Mouse (Mus musculus): ENCODE data around the gene Fuk. TPM values are rescaled to one million over a fixed set of nuclear protein-coding genes. Genes with fewer than 3 reads are reported as not detected.
"Not testable (repeated sequence)": the region's sequence is repeated elsewhere in the genome, so short reads cannot be mapped to it uniquely, and the experiment has no call there.

The Fuk gene
- polyA plus RNA-seq, 1 experiment = not detected

DNA sequence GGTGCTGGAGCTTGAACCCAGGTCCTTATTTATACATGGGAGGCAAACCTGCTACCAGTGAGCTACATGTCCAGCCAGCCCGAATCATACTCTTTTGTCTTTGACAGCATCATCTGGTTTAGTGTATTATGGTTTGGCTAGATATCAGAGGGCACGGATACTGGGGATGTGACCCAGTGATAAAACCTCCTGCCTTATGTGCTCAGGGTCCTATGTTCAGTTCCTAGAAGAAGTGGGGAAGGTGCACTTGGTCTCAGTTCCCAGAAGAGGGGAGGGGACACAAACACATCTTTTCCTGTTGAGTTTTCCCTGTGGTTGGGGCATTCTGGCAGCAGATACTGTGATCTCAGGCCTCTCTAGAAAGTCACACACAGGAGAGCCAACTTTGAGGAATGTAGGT is 31.0 kb upstream of the Fuk start:
- TF ChIP-seq POLR2A (IDR thresholded peaks at IDR 0.05; ENCODE audit: insufficient read depth, low read depth, low read length) = no peak
- TF ChIP-seq CTCF (IDR thresholded peaks at IDR 0.05; ENCODE audit: insufficient read depth, low read depth, low read length) = no peak
- peaks cover 16% of the 10 kb centered on the region for H3K4me1 ChIP-seq (ENCODE audit: control insufficient read depth, insufficient read depth, low read length)
- WGBS = 93% methylated on average over 2 of the region's 2 CpGs
- H3K27ac ChIP-seq (ENCODE audit: insufficient read depth, low read depth, low read length) = no peak overlapping the region
- no peak overlapping the region for H3K4me3 ChIP-seq (ENCODE audit: insufficient read depth, low read depth, low read length)

DNA sequence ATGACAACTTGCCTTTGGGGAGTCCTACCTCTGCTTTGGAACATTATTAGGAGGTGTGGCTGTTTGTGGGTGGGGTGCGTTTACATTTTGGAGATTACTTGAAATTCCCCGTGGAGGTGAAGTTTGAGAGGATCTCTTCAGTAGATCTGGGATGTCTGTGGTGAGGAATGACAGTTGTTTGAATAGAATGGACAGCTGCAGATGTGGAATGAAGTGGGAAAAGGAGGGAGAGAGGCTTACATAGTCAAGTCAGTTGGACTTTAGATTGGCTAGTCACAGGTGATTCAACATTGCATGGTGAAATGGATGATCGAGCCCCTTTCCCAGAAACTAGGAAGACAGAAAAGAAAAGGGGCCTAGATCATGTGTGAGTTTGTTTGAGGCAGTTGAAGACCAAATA is 30.2 kb upstream of the Fuk start:
- TF ChIP-seq POLR2A (IDR thresholded peaks at IDR 0.05; ENCODE audit: insufficient read depth, low read depth, low read length) (no peak), CTCF (IDR thresholded peaks at IDR 0.05; ENCODE audit: insufficient read depth, low read depth, low read length) (no peak)
- Histone ChIP-seq H3K27ac (ENCODE audit: insufficient read depth, low read depth, low read length) (no peak overlapping the region), H3K4me1 (ENCODE audit: control insufficient read depth, insufficient read depth, low read length) (peaks cover 20% of the 10 kb centered on the region), H3K4me3 (ENCODE audit: insufficient read depth, low read depth, low read length) (no peak overlapping the region)
- 86% methylated on average over 3 of the region's 3 CpGs for WGBS

DNA sequence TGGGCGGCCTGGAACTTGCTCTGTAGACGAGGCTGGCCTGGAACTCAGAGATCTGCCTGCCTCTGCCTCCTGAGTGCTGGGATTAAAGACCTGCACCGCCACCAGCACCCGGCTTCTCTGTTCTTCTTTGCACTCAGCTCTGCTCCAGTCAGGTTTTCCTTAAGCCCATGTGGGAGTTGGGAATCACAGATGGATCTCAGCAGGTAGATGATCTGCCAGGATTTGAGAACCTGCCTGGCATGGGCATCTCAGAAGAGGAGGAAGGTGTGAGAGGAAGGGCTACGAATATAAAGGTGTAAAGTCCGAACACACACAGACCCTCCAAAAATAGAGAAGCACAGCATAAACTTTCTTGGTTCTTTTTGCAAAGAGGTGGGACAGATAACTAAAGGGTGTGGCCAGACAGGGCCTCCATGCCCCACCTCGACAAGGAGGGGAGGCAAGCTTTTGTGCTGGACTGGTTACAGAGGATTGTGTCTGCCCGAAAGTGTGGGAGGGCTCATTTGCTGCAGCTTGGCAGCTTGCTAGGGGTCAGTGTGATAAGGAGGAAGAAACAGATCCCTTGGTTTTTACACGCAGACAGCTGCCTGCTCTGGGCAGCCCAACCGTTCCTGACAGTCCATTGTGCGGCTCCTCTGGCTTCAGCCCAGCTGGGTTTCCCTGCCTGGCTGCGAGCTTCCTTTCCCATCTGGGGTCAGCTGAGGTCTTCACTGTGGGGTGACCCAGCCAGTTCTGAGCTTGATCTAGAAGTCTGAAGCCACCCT is 29.1 kb upstream of the Fuk start:
- H3K4me1 ChIP-seq (ENCODE audit: control insufficient read depth, insufficient read depth, low read length) = peaks cover 18% of the 10 kb centered on the region
- H3K27ac ChIP-seq (ENCODE audit: insufficient read depth, low read depth, low read length) = no peak overlapping the region
- TF ChIP-seq CTCF (IDR thresholded peaks at IDR 0.05; ENCODE audit: insufficient read depth, low read depth, low read length) (no peak), POLR2A (IDR thresholded peaks at IDR 0.05; ENCODE audit: insufficient read depth, low read depth, low read length) (no peak)
- H3K4me3 ChIP-seq (ENCODE audit: insufficient read depth, low read depth, low read length) = no peak overlapping the region
- 67% methylated on average over 12 of the region's 12 CpGs for WGBS

DNA sequence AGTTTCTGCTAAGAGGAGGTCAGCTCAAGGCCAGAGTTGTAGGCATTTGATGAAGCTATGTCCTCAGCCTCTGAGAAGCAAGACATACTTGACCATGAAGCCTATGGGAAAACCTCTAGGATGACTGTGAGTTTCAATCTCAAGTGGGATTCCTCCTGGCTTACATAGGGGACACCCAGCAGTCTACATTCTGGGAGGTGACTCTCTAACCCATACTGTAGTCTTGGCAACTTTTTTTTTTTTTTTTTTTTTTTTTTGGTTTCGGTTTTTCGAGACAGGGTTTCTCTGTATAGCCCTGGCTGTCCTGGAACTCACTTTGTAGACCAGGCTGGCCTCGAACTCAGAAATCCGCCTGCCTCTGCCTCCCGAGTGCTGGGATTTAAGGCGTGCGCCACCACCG is 27.4 kb upstream of the Fuk start:
- H3K27ac ChIP-seq (ENCODE audit: insufficient read depth, low read depth, low read length); H3K4me3 ChIP-seq (ENCODE audit: insufficient read depth, low read depth, low read length): not testable (repeated sequence)
- WGBS = 96% methylated on average over 8 of the region's 8 CpGs
- peaks cover 18% of the 10 kb centered on the region for H3K4me1 ChIP-seq (ENCODE audit: control insufficient read depth, insufficient read depth, low read length)

DNA sequence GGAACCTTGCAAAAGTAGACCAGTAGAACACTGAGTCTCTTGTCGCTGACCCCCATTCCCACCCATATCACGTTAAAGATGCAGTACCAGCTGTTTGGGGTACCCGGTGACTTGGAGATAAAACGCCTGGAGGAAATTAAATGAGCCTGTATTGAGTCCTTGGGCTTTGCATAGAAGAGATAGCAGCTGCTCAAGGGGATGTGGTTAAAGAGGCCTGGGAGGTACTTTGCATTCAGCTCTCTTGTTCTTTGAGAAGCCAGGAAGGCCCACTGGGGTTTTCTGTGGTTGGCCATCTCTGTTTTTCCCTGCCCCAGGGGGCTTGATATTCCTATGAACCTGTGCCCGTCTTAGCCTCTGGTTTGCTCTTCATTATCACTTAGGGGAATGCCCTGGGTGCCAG is 26.8 kb upstream of the Fuk start:
- 73% methylated on average over 5 of the region's 5 CpGs for WGBS
- Histone ChIP-seq H3K4me3 (ENCODE audit: insufficient read depth, low read depth, low read length) (no peak overlapping the region), H3K27ac (ENCODE audit: insufficient read depth, low read depth, low read length) (no peak overlapping the region), H3K4me1 (ENCODE audit: control insufficient read depth, insufficient read depth, low read length) (peaks cover 18% of the 10 kb centered on the region)
- TF ChIP-seq POLR2A (IDR thresholded peaks at IDR 0.05; ENCODE audit: insufficient read depth, low read depth, low read length) (no peak), CTCF (IDR thresholded peaks at IDR 0.05; ENCODE audit: insufficient read depth, low read depth, low read length) (no peak)

DNA sequence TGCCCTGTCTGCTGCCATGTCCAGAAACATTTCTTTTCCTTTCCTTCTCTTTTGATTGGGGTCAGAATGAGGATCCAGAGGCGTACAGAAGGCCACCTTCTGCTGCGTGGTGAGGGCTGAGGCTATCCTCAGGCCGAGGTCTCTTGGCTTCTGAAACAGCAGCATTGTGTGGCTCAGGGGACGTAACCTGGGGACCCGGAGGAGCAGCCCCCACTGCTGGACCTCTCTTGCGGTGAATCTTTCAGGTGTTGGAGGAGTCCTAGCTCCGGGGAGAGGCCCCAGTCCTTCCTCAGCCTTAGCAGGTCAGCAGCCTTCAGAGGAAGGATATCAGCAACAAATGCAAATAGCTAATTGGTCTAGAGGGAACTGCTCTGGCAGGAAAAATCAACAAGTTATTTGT is 26.1 kb upstream of the Fuk start:
- Histone ChIP-seq H3K27ac (ENCODE audit: insufficient read depth, low read depth, low read length) (no peak overlapping the region), H3K4me3 (ENCODE audit: insufficient read depth, low read depth, low read length) (no peak overlapping the region), H3K4me1 (ENCODE audit: control insufficient read depth, insufficient read depth, low read length) (peaks cover 18% of the 10 kb centered on the region)
- WGBS = 89% methylated on average over 7 of the region's 7 CpGs
- TF ChIP-seq POLR2A (IDR thresholded peaks at IDR 0.05; ENCODE audit: insufficient read depth, low read depth, low read length) = no peak
- TF ChIP-seq CTCF (IDR thresholded peaks at IDR 0.05; ENCODE audit: insufficient read depth, low read depth, low read length) = no peak

DNA sequence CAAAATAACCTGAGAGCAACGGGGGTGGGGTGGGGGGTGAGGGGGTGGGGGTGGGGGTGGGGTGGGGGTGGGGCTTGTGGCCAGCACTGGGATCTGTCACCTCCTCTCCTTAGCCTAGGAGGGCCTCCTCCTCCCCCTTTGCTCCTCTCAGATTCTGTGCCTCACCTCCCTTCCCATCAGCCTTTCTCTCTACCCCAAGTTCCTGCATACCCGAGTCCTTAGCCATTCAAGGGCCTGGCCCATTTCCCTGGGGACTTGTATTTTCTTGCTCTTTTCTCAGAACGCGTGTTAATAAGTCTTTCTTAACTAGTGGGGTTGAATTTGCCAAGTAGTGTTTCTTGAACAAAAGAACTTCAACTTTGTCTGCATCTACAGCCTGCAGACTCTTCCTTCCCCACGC is 24.4 kb upstream of the Fuk start:
- H3K4me1 ChIP-seq (ENCODE audit: control insufficient read depth, insufficient read depth, low read length) = peaks cover 21% of the 10 kb centered on the region
- WGBS = 27% methylated on average over 5 of the region's 5 CpGs
- no peak overlapping the region for H3K27ac ChIP-seq (ENCODE audit: insufficient read depth, low read depth, low read length)
- no peak for TF ChIP-seq CTCF (IDR thresholded peaks at IDR 0.05; ENCODE audit: insufficient read depth, low read depth, low read length)
- TF ChIP-seq POLR2A (IDR thresholded peaks at IDR 0.05; ENCODE audit: insufficient read depth, low read depth, low read length) = no peak
- no peak overlapping the region for H3K4me3 ChIP-seq (ENCODE audit: insufficient read depth, low read depth, low read length)

DNA sequence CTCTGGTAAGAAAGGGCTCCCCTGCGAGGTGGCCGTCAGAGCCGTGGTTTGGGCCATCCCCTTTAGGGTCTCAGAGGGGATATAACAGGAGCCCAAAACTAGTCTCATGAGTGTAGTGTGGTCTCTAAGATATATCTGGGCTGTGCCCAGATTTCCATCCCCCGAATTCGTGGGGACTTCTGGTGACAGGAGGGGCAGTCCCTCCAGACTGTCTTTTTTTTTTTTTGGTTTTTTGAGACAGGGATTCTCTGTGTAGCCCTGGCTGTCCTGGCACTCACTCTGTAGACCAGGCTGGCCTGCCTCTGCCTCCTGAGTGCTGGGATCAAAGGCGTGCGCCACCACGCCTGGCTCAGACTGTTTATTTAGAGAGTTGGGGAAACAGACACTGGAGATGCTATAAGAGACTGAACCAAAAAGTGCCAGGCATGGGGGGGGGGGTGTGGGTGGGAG is 23.4 kb upstream of the Fuk start:
- Histone ChIP-seq H3K27ac (ENCODE audit: insufficient read depth, low read depth, low read length) (no peak overlapping the region), H3K4me3 (ENCODE audit: insufficient read depth, low read depth, low read length) (no peak overlapping the region), H3K4me1 (ENCODE audit: control insufficient read depth, insufficient read depth, low read length) (peaks cover 25% of the 10 kb centered on the region)
- no peak for TF ChIP-seq POLR2A (IDR thresholded peaks at IDR 0.05; ENCODE audit: insufficient read depth, low read depth, low read length)
- no peak for TF ChIP-seq CTCF (IDR thresholded peaks at IDR 0.05; ENCODE audit: insufficient read depth, low read depth, low read length)
- 88% methylated on average over 8 of the region's 8 CpGs for WGBS

DNA sequence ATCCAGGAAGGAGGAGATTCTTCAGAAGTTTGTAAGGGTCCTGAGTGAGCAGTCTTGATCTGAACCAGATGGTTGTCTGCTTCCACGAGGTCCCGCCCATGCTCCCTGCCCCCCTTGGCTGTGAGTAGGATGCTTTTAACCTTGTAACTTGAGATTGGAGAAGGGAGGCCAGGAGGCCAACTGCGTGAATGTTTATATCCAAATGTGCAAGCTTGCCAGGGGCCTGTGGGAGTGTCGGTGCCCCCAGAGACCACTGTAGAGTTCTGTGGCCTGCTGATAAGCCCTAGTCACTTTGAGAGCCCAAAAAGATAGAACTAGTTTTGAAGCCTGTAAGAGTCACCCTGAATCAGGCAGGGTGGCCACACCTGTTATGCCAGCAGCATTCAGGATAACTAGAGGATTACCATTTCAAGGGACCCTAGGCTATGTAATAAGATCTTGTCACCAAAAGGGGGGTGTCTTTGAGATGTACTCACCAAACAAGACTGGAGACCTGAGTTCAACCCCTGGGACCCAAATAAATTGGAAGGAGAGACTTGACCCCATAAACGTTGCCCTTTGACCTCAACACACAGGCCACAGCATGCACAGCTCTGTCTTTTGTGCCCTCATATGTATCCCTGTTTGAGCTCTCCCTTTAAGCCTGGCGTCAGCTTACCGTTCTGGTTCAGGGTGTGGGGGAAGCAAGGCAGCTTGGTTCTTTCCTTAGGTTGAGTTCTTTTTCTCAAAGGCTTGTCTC is 19.4 kb upstream of the Fuk start:
- no peak overlapping the region for H3K27ac ChIP-seq (ENCODE audit: insufficient read depth, low read depth, low read length)
- TF ChIP-seq POLR2A (IDR thresholded peaks at IDR 0.05; ENCODE audit: insufficient read depth, low read depth, low read length) = no peak
- no peak for TF ChIP-seq CTCF (IDR thresholded peaks at IDR 0.05; ENCODE audit: insufficient read depth, low read depth, low read length)
- peak overlapping the region; percentile 19; the same call in 1 of the 2 replicates for H3K4me3 ChIP-seq (ENCODE audit: insufficient read depth, low read depth, low read length)
- WGBS = 48% methylated on average over 7 of the region's 7 CpGs
- H3K4me1 ChIP-seq (ENCODE audit: control insufficient read depth, insufficient read depth, low read length) = peaks cover 21% of the 10 kb centered on the region

Measured in olfactory bulb, adult 2 months (tissue).